Mouse (Mus musculus) lung, adult 18-20 months (tissue): ENCODE measurements at regions not wholly inside any gene's neighbourhood (a gene's known extent, or its start where the extent isn't known, plus 50 kb on each side); places are given as distances from the start of the nearest gene placed in this dataset.
A peak's percentile ranks its signal among the peaks of the same experiment; 100 is the strongest.

Source experiments
- DNase-seq, 2 experiments: peaks; one replicate each; pipeline ENCODE4 v3.0.0; 2022; ENCODE audit warnings: mixed read lengths in 2 of 2

DNA sequence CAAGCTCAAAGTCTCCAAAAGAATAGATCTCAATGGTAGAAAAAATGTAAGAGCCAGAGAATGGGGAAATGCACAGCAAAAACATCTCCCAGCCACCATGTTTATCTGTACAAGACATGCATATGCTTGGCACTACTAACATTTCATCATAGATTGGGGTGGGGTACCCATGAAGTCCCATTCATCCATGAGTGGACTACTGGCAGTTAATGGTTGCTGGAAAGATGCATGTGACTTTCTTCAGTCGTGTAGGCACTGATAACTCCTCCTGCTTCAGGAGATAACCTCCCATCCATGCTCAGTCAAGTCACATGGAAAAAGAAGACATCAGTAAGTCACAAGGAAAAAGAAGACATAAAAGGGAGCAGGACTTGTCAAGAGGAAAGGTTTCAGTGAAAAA, 65.3 kb downstream of the Lpar4 start:
- no peak for DNase-seq

DNA sequence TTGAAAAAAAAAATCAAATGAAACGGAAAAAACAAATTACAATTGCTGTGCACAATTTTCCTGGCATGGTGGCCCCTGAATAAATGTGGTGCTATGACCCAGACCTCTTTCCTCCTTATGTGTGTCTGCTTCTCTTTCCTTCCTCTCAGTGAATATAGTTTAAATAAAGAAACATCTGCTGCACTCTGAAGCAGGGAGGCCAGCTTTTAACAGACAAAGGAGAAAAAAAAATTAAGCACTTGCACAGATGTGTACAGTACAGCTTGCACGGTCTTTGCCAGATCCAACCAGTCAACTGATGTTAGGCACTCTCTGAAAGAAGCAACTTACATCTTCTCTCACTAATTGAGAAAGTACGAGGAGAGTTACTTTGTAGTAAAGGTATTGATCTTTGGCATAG, 66.4 kb downstream of the Lpar4 start:
- DNase-seq, result no peak

DNA sequence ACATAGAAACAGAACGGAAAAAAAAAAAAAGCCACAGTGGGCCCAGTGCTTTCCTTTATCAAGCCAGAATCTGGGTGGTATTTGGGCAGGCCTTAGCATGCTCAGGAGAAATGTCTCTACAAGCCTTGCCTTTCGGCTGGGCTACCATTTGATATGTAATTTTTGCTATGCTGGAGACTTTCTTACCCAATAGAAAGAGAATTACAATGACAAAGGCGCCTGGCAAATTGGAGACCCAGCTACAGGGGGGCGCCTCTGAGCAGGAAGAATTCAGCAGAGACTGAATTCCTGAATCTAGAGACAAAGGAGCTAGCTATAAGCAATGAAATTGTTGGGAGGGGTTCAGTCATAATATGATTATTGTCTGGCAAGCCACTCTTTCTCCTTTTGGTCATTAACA, 67.4 kb downstream of the Lpar4 start:
- DNase-seq, result no peak

DNA sequence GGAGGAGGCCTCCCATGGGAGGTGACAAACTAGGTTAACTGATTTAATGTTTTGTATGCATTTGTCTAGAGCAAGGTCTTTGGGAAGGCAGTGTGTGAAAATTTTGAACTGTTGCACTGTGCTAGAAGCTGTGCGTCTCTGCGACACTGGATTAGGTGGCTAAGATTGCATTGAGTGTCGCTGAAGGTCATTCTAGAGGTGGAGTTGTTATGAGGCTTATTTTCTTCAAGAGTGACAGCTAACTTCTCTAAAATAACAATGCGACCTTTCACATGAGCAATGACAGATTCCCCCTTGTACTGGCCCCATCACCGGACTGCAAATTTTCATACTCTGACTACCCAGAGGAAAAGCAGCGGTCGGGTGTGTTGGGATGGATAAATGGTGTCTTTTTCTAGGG, 83.8 kb upstream of the P2ry10 start:
- no peak for DNase-seq

DNA sequence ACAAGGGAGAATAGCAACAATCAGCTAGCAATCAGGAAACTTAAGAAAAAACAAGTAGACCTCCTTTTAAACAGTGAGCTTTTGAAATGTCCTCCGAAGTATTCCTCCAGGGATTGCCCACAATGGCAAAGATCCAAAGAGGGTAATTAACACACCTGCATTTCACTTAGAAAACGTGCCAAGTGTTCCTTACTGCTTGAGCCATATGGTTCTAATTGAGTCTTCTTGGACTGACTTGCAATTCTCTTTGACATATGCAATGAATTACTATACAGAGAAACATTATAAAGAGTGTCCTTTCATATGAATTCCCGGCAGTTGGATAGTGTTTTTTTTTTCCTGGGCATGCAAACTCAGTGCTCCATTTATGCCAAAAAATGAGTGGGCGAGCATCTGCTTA, 79.3 kb upstream of the P2ry10 start:
- DNase-seq, result no peak

DNA sequence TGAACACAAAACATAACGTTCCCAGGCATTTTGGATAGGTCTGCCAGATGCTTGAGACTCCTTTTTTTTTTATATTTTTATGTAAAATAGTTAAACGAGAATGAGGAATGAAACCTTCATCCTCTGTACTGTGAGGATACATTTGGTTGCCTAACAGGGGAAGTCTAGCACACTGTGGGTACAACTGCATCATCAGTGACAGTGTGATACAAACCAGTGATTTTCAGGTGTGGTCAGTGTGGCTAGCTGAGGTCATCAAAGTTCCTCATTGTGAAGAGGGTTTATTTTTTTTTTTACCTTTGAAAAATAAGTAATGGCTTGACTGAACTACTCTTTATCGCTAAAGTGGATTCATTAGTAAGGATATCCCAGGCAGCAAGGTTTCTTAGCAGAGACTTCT, 75.7 kb upstream of the P2ry10 start:
- DNase-seq, result no peak

DNA sequence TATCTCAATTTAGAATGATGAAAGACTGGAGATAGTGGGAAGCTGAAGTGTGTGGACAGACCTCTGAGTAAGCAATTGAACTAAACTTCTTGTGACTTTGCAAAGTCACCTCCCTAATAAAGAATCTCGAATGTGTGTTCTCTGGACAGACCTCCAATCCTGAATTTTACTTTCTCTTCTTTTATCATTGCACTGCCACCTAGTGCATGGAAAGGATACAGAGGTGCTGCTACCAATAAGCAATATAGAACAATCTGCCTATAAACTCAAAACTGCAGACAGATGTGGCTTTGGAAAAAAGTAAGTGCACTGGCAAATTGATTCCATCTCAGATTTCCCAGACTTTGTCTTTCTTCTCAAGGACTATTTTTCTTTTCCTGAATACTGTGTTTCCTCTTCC, 73.0 kb upstream of the P2ry10 start:
- DNase-seq, result peak in 1 of 2 experiments; percentile 3

DNA sequence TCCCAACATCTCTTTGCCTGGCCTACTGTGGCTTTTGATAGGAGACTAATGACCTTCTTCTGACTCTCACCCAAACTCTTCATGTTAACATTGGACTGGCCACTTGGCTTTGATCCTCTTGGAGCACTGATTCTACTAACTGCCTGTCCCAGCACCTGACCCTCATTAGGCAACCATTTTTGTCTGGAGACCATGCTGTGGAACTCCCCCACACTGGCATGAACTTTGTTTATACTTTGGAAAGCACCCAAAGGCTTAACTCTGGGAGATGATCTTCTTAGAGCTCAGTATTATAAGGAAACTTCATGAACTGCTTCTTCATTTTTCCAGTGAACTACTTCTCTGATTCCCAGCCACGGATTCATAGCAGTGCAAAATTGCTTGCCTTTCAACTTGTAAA, 56.6 kb upstream of the P2ry10 start:
- DNase-seq, result no peak

DNA sequence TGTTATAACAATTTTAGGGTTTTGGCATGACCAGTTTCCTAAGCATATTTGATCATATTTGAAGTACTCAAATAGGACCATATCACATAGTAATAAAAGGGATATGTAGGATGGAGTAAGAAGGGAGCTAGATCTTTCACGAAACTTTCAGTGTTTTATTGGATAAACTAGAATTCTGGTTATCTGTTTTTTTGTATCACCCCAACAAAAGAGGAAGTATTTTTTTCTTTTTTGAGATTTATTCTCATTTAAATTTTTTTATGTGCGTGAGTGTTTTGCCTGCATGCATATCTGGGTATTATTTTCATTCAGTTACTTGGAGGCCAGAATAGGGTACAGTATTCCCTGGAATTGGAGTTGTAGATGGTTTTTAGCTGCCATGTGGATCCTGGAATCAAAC, 50.3 kb upstream of the P2ry10 start:
- DNase-seq, result no peak
